Mouse (Mus musculus): ENCODE data around the gene Prrc2b. TPM values are rescaled to one million over a fixed set of nuclear protein-coding genes. Genes with fewer than 3 reads are reported as not detected.
A peak's percentile ranks its signal among the peaks of the same experiment; 100 is the strongest.

The Prrc2b gene
- polyA plus RNA-seq, 1 experiment from 2014 or later, result 48.2 TPM

DNA sequence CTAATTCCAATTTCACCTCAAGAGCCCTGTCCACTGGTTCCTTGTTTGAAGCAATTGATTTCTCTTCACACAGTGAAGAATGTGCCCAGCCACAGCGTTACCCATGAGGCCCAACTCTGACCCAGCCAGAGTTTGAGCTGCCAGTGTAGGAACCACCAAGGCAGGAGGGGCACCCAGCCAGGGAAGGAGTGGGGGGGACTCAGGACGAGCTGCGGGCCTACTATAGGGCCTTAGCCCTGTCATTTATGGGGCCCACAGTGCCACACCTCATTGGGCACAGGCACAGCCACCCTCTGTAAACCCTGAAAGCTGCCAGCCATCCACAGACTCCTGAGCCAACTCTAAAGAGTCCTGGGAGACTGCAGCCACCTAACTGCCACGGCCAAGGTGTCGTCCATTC, 103.7 kb downstream of the Prrc2b start:
- Histone ChIP-seq H3K9me3 (no peaks in the 10 kb centered on the region), H3K4me3 (no peak overlapping the region), H3K4me1 (peaks cover 13% of the 10 kb centered on the region), H3K27ac (no peak overlapping the region), H3K36me3 (replicated peaks) (peaks cover 88% of the 10 kb centered on the region), H3K27me3 (ENCODE audit: poor library complexity, severe bottlenecking) (no peaks in the 10 kb centered on the region)
- WGBS, result 87% methylated on average over 5 of the region's 5 CpGs
- DNase-seq (ENCODE audit: extremely low spot score, low spot score), result no peak

DNA sequence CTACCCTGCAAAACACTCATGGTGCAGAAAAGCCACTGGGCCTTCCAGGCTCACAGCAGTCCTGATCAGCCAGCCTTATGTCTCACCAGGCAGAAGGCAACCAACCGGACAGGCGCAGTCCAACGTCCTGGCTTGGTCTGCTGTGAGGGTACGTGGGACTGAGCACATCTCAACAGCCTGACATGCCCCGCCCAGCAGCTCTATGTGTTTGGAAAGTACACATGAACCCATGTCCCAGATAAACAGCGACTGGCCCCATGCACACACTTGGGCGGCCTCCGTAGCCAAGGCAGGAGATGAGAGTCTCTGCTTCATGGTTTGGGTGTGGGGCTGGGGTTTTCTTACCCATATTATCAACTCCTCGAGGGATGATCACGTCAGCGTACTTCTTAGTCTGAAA, 105.4 kb downstream of the Prrc2b start:
- peaks cover 20% of the 10 kb centered on the region for H3K4me1 ChIP-seq
- 93% methylated on average over 11 of the region's 11 CpGs for WGBS
- H3K9me3 ChIP-seq, result no peaks in the 10 kb centered on the region
- DNase-seq (ENCODE audit: extremely low spot score, low spot score), result no peak
- H3K27ac ChIP-seq, result no peak overlapping the region
- no peaks in the 10 kb centered on the region for H3K27me3 ChIP-seq (ENCODE audit: poor library complexity, severe bottlenecking)
- no peak overlapping the region for H3K4me3 ChIP-seq
- peaks cover 71% of the 10 kb centered on the region for H3K36me3 ChIP-seq (replicated peaks)

GRCm38 (mm10) chr2:32258887-32259533, 108.1 kb downstream of the Prrc2b start:
- peak overlapping the region; percentile 90 for H3K4me3 ChIP-seq
- no peaks in the 10 kb centered on the region for H3K9me3 ChIP-seq
- peaks cover 20% of the 10 kb centered on the region for H3K4me1 ChIP-seq
- H3K36me3 ChIP-seq (replicated peaks), result peaks cover 43% of the 10 kb centered on the region
- DNase-seq (ENCODE audit: extremely low spot score, low spot score), result no peak
- no peaks in the 10 kb centered on the region for H3K27me3 ChIP-seq (ENCODE audit: poor library complexity, severe bottlenecking)
- WGBS, result 67% methylated on average over 6 of the region's 6 CpGs
- peak overlapping the region; percentile 91 for H3K27ac ChIP-seq

DNA sequence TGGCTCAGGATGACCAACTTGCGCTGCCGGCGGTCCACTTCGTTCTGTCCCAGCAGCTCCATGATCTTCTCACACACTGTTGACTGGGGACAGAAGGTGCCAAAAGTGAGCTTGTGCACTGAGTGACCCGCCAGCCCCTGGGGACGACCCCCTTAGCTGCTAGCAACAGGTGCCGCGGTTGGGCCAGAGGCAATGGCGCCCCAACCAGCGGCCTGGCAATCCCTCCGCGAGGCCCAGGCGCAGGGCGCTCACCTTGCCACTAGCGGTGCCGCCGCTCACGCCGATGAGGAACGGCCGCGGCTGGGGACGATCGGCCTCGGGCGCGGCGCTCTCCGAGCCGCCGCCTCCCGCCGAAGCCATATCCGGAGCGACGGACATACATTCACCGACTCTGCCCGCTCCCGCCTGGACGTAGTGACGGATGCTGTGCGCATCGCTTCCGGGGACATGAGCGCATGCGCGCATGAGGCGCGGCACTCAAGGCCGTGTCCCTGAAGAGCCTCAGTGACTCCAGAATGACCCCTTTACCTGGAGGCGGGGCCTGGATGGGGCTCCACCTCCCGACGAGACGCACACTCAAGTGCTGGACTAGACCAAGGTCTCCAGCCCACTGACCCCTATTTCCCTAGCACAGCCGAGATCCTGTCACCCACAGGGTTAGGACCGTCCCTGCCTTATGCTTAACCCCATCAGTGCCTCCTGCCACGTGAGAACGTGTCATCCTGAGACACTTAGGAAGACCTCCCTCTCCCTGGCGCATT, 109.0 kb downstream of the Prrc2b start, which contains the start of gene Uck1:
Gene Uck1, minus strand, starts transcription at position 503 of the 761 bp plus-strand sequence.
- peaks cover 20% of the 10 kb centered on the region for H3K4me1 ChIP-seq
- WGBS, result 2% methylated on average over 58 of the region's 59 CpGs
- H3K9me3 ChIP-seq, result no peaks in the 10 kb centered on the region
- peaks cover 35% of the 10 kb centered on the region for H3K36me3 ChIP-seq (replicated peaks)
- H3K27ac ChIP-seq, result peak within 1 kb of the TSS; percentile 91
- peak; percentile 87 for DNase-seq (ENCODE audit: extremely low spot score, low spot score)
- H3K4me3 ChIP-seq, result peak within 1 kb of the TSS; percentile 90
- H3K27me3 ChIP-seq (ENCODE audit: poor library complexity, severe bottlenecking), result no peaks in the 10 kb centered on the region

- Histone ChIP-seq H3K27ac (no peak overlapping the region), H3K4me1 (peaks cover 20% of the 10 kb centered on the region), H3K36me3 (replicated peaks) (peaks cover 30% of the 10 kb centered on the region), H3K27me3 (ENCODE audit: poor library complexity, severe bottlenecking) (no peaks in the 10 kb centered on the region), H3K4me3 (0 out of 2 replicates have a peak overlapping the region, but pooled peaks have one; percentile 90), H3K9me3 (no peaks in the 10 kb centered on the region)
- peak; percentile 24 for DNase-seq (ENCODE audit: extremely low spot score, low spot score)
- 22% methylated on average over 4 of the region's 4 CpGs for WGBS
Measured at GRCm38 (mm10) chr2:32260635-32261034, 109.8 kb downstream of the Prrc2b start.

- H3K4me3 ChIP-seq, result no peak overlapping the region
- DNase-seq (ENCODE audit: extremely low spot score, low spot score), result no peak
- 81% methylated on average over 3 of the region's 3 CpGs for WGBS
Measured at GRCm38 (mm10) chr2:32275823-32276222, 124.9 kb downstream of the Prrc2b start.

DNA sequence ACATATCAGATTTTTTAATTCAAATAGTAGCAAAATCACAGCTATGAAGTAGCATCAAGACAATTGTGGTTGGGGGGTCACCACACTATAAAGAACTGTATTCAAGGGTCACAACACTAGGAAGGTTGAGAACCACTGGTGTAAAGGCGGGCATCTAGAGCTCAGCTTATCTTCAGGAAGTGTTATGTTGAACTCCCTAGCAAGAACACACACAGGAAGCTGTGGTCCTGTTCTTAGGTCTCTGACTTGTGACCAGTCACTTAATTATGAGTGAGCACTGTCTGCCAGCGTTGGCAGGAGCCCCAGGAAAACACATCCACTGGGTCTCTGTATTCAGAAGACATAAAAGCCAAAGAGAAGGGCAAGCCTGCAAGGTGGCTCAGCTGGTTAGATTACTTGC, 131.4 kb downstream of the Prrc2b start:
- Histone ChIP-seq H3K4me3 (no peak overlapping the region), H3K27me3 (ENCODE audit: poor library complexity, severe bottlenecking) (no peaks in the 10 kb centered on the region), H3K4me1 (peaks cover 11% of the 10 kb centered on the region), H3K27ac (no peak overlapping the region), H3K36me3 (replicated peaks) (peaks cover 89% of the 10 kb centered on the region), H3K9me3 (no peaks in the 10 kb centered on the region)
- no peak for DNase-seq (ENCODE audit: extremely low spot score, low spot score)
- WGBS, result 94% methylated on average over 2 of the region's 2 CpGs

More at GRCm38 (mm10) chr2:32275823-32276222, 124.9 kb downstream of the Prrc2b start:
- Histone ChIP-seq H3K27me3 (ENCODE audit: poor library complexity, severe bottlenecking) (no peaks in the 10 kb centered on the region), H3K36me3 (replicated peaks) (peaks cover 43% of the 10 kb centered on the region), H3K4me1 (no peaks in the 10 kb centered on the region), H3K9me3 (no peaks in the 10 kb centered on the region), H3K27ac (no peak overlapping the region)

DNA sequence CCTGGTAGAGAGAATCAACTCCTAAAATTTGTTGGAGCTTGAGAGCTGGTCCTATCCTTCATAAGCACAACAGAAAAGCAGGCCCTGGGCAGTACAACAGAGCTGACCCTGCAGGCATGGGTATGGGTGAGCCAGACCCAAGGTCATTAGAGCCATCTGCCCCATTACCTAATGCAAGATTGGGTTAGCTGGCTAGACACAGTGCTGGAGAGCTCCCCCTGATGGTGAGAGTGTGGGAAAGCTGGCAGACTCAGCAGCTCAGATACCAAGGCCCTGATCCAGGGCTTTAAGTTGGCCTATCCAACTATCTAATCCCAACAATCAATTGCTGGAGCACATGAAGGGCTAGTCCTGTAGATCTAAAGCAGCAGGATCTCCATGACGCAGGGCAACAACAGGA, 131.8 kb downstream of the Prrc2b start:
- H3K27ac ChIP-seq, result no peak overlapping the region
- H3K4me3 ChIP-seq, result no peak overlapping the region
- H3K4me1 ChIP-seq, result peaks cover 11% of the 10 kb centered on the region
- H3K36me3 ChIP-seq (replicated peaks), result peaks cover 85% of the 10 kb centered on the region
- DNase-seq (ENCODE audit: extremely low spot score, low spot score), result no peak
- H3K9me3 ChIP-seq, result no peaks in the 10 kb centered on the region
- H3K27me3 ChIP-seq (ENCODE audit: poor library complexity, severe bottlenecking), result no peaks in the 10 kb centered on the region
- 85% methylated on average over 1 of the region's 1 CpGs for WGBS

GRCm38 (mm10) chr2:32283986-32284385, 133.1 kb downstream of the Prrc2b start:
- no peak for DNase-seq (ENCODE audit: extremely low spot score, low spot score)
- Histone ChIP-seq H3K4me3 (no peak overlapping the region), H3K9me3 (no peaks in the 10 kb centered on the region), H3K27me3 (ENCODE audit: poor library complexity, severe bottlenecking) (no peaks in the 10 kb centered on the region), H3K4me1 (peaks cover 18% of the 10 kb centered on the region), H3K36me3 (replicated peaks) (peaks cover 72% of the 10 kb centered on the region), H3K27ac (no peak overlapping the region)
- WGBS, result 97% methylated on average over 3 of the region's 3 CpGs

Small RNA genes within 50 kb of the gene (microRNA-seq; reads per million reads assigned to microRNA genes)
- not detected for gene Gm27805

Other genes starting within 250 kb of the Prrc2b start
- gene Aif1l, start 200.9 kb upstream of the Prrc2b start, polyA plus RNA-seq (2016; fragmentation: Nextera tagmentation; extraction: Ambion mirVana), result 84.7 and 85.6 TPM in 2 replicates
- 110 and 111 TPM in 2 replicates for gene Nup214, start 176.6 kb upstream of the Prrc2b start, polyA plus RNA-seq (2016; fragmentation: Nextera tagmentation; extraction: Ambion mirVana)
- 1.3 and 1.5 TPM in 2 replicates for gene Fam78a, start 66.2 kb upstream of the Prrc2b start, polyA plus RNA-seq (2016; fragmentation: Nextera tagmentation; extraction: Ambion mirVana)
- gene Plpp7, start 55.6 kb upstream of the Prrc2b start, polyA plus RNA-seq (2016; fragmentation: Nextera tagmentation; extraction: Ambion mirVana), result 4.8 and 5.3 TPM in 2 replicates
- 26.6 and 29.7 TPM in 2 replicates for gene Pomt1, start 85.5 kb downstream of the Prrc2b start, polyA plus RNA-seq (2016; fragmentation: Nextera tagmentation; extraction: Ambion mirVana)
- 83.6 and 91.4 TPM in 2 replicates for gene Uck1, start 109.1 kb downstream of the Prrc2b start, polyA plus RNA-seq (2016; fragmentation: Nextera tagmentation; extraction: Ambion mirVana)
- gene Golga2, start 136.3 kb downstream of the Prrc2b start, polyA plus RNA-seq (2016; fragmentation: Nextera tagmentation; extraction: Ambion mirVana), result 16.6 and 17.4 TPM in 2 replicates
- gene Swi5, start 137.0 kb downstream of the Prrc2b start, polyA plus RNA-seq (2016; fragmentation: Nextera tagmentation; extraction: Ambion mirVana), result 529 and 531 TPM in 2 replicates
- 57.7 and 70.3 TPM in 2 replicates for gene Ciz1, start 201.2 kb downstream of the Prrc2b start, polyA plus RNA-seq (2016; fragmentation: Nextera tagmentation; extraction: Ambion mirVana)
- gene Dnm1, start 202.3 kb downstream of the Prrc2b start, polyA plus RNA-seq (2016; fragmentation: Nextera tagmentation; extraction: Ambion mirVana), result 7.8 and 9.7 TPM in 2 replicates
- gene 1110008P14Rik, start 230.9 kb downstream of the Prrc2b start, polyA plus RNA-seq (2016; fragmentation: Nextera tagmentation; extraction: Ambion mirVana), result 36.3 and 37.5 TPM in 2 replicates
- gene Lcn2, start 237.2 kb downstream of the Prrc2b start, polyA plus RNA-seq (2016; fragmentation: Nextera tagmentation; extraction: Ambion mirVana), result not detected in 2 replicates
- gene Ptges2, start 244.8 kb downstream of the Prrc2b start, polyA plus RNA-seq (2016; fragmentation: Nextera tagmentation; extraction: Ambion mirVana), result 23.8 and 26.4 TPM in 2 replicates

Data from forebrain, embryonic 10.5 days (tissue).